14 mouse cellular contexts compared by ENCODE assay signal in genomic region chr1:39867142-39867525, GRCm38 (mm10). TPM values are rescaled to one million over a fixed set of nuclear protein-coding genes. Genes with fewer than 3 reads are reported as not detected.
A peak's percentile ranks its signal among the peaks of the same experiment; 100 is the strongest.
DNase-seq lines count a peak whose midpoint lies in the region; ATAC-seq lines count a peak whose summit lies in the region.
"Had no signal": no experiment of that assay in that cellular context is flagged by ENCODE, and none has a peak within 500 bp of the region (broad histone marks: within the 10 kb centered on the region; RNA-seq: fewer than 3 reads in every experiment).

No protein-coding gene starts in this region.

- no peak overlapping the region for H3K4me3 ChIP-seq in heart, embryonic 14.5 days (ENCODE audit: control insufficient read depth in 1 of 2, insufficient read depth in 1 of 2, low read depth in 1 of 2, low read length in 2 of 2)
- no peak overlapping the region for H3K4me3 ChIP-seq in liver, embryonic 12.5 days
- H3K4me3 ChIP-seq: erythroblast, embryonic 14.5 days; layer of hippocampus, adult 2 months; midbrain, embryonic 15.5 days; neural tube, embryonic 12.5 days had no signal

- no peak overlapping the region for H3K4me2 ChIP-seq in heart, embryonic 14.5 days (ENCODE audit: low read length)
- peak overlapping the region; percentile 34 for H3K4me2 ChIP-seq in liver, embryonic 12.5 days
- H3K4me2 ChIP-seq: midbrain, embryonic 15.5 days; neural tube, embryonic 12.5 days had no signal

- WGBS in heart, embryonic 14.5 days: 61% methylated on average over 7 of the region's 7 CpGs
- WGBS in liver, embryonic 12.5 days (ENCODE audit: insufficient replicate concordance): 48% methylated on average over 7 of the region's 7 CpGs

- peaks cover 33 to 34% of the 10 kb centered on the region in 2 experiments for H3K4me1 ChIP-seq in heart, embryonic 14.5 days (ENCODE audit: control insufficient read depth in 2 of 2, insufficient read depth in 2 of 2, low read length in 2 of 2)
- H3K4me1 ChIP-seq in liver, embryonic 12.5 days: peaks cover 41% of the 10 kb centered on the region

- peaks cover 2% of the 10 kb centered on the region; the same call in 1 of the 2 replicates for H3K9me3 ChIP-seq in heart, embryonic 14.5 days (ENCODE audit: control insufficient read depth, low read length)
- no peaks in the 10 kb centered on the region for H3K9me3 ChIP-seq in liver, embryonic 12.5 days (replicated peaks)
- H3K9me3 ChIP-seq: midbrain, embryonic 15.5 days; neural tube, embryonic 12.5 days had no signal

- intact Hi-C loops in heart, postnatal 25 days (cut with DNase I): loop anchor here (5.0 kb wide), 2 partner anchors 105 to 155 kb away; no protein-coding TSS in a partner anchor

- H3K27ac ChIP-seq in heart, embryonic 14.5 days (replicated peaks in 1 of 2; ENCODE audit: control insufficient read depth in 1 of 2, insufficient read depth in 1 of 2, low read depth in 2 of 2, low read length in 2 of 2): peak overlapping the region; percentile 80 to 85
- peak overlapping the region; percentile 60; the same call in 1 of the 2 replicates for H3K27ac ChIP-seq in liver, embryonic 12.5 days
- H3K27ac ChIP-seq: midbrain, embryonic 15.5 days; neural tube, embryonic 12.5 days had no signal

- no peak overlapping the region for H3K9ac ChIP-seq in heart, embryonic 14.5 days (ENCODE audit: low read length)
- no peak overlapping the region for H3K9ac ChIP-seq in liver, embryonic 12.5 days
- H3K9ac ChIP-seq: midbrain, embryonic 15.5 days; neural tube, embryonic 12.5 days had no signal

- no peak for DNase-seq in heart, postnatal 25 days (ENCODE audit: low spot score)
- peak; percentile 58 to 70 for DNase-seq in cerebellum, adult 18-20 months
- peak; percentile 65 to 70 for DNase-seq in cerebellum, postnatal 25 days
- DNase-seq in embryo, embryonic 11 days: no peak
- DNase-seq in yolk sac, embryonic 10.5 days (ENCODE audit: low spot score): no peak
- DNase-seq in right cerebral cortex, postnatal 25 days: no peak
- DNase-seq: lung, adult 2 months; thymus, postnatal 14 days had no signal

- no peaks in the 10 kb centered on the region for H3K36me3 ChIP-seq in heart, embryonic 14.5 days (ENCODE audit: control insufficient read depth, insufficient read depth, low read length)
- no peaks in the 10 kb centered on the region for H3K36me3 ChIP-seq in liver, embryonic 12.5 days
- H3K36me3 ChIP-seq: midbrain, embryonic 15.5 days; neural tube, embryonic 12.5 days had no signal

- no peaks in the 10 kb centered on the region for H3K27me3 ChIP-seq in heart, embryonic 14.5 days (ENCODE audit: control insufficient read depth, insufficient read depth, low read length)
- 0 out of 2 replicates have a peak, but pooled peaks cover 3% of the 10 kb centered on the region for H3K27me3 ChIP-seq in liver, embryonic 12.5 days (replicated peaks)
- H3K27me3 ChIP-seq: midbrain, embryonic 15.5 days; neural tube, embryonic 12.5 days had no signal

- ATAC-seq in heart, embryonic 14.5 days (ENCODE audit: insufficient number of reproducible peaks, insufficient read depth, low FRiP score, low read depth): no peak
- no peak for ATAC-seq in liver, embryonic 12.5 days
- ATAC-seq: midbrain, embryonic 15.5 days had no signal

RNA-seq across cellular contexts. Expression of gene Map4k4, which starts 33.6 kb away (rescaled TPM):
- 28.9 and 34.5 TPM in 2 replicates for polyA plus RNA-seq in heart, embryonic 14.5 days (2014; fragmentation: Nextera tagmentation; extraction: Ambion mirVana)
- 100 to 1,000 TPM; 155 to 174 TPM for total RNA-seq in heart, postnatal 25 days (2021)
- 8.8 and 9.7 TPM in 2 replicates for polyA plus RNA-seq in liver, embryonic 12.5 days (2016; fragmentation: Nextera tagmentation; extraction: Ambion mirVana)

Comparison
In these comparisons a context has a peak if more than half of its experiments do, and no peak if none do; other contexts are left out.
1. DNase-seq: peak in cerebellum, adult 18-20 months (2 of 2) and cerebellum, postnatal 25 days (2 of 2); none in heart, postnatal 25 days (single experiment), embryo, embryonic 11 days (single experiment), yolk sac, embryonic 10.5 days (single experiment) and right cerebral cortex, postnatal 25 days (single experiment).